Mouse (Mus musculus): ENCODE measurements around the gene Fam187a.

Gene Fam187a

GRCm38 (mm10) chr11:102884616-102885219, at the start of gene Fam187a:
Fam187a (plus strand) TSS chr11:102885169.
- in situ Hi-C loops (cut with MboI; ENCODE audit: low sequenced_read_pairs): no loop called here

GRCm38 (mm10) chr11:102835549-102835948, 49.4 kb upstream of the Fam187a start, which contains the start of gene Higd1b:
Higd1b (plus strand) TSS chr11:102835849.
- in situ Hi-C loops (cut with MboI; ENCODE audit: low sequenced_read_pairs): no loop called here

GRCm38 (mm10) chr11:102836146-102836545, 48.8 kb upstream of the Fam187a start:
- in situ Hi-C loops (cut with MboI; ENCODE audit: low sequenced_read_pairs): no loop called here

GRCm38 (mm10) chr11:102837385-102837784, 47.6 kb upstream of the Fam187a start:
- in situ Hi-C loops (cut with MboI; ENCODE audit: low sequenced_read_pairs): no loop called here

- in situ Hi-C loops (cut with MboI; ENCODE audit: low sequenced_read_pairs): no loop called here
Observed at GRCm38 (mm10) chr11:102838126-102838525, 46.8 kb upstream of the Fam187a start.

GRCm38 (mm10) chr11:102838616-102839150, 46.3 kb upstream of the Fam187a start:
- in situ Hi-C loops (cut with MboI; ENCODE audit: low sequenced_read_pairs): no loop called here

- in situ Hi-C loops (cut with MboI; ENCODE audit: low sequenced_read_pairs): no loop called here
Observed at GRCm38 (mm10) chr11:102845926-102846325, 39.0 kb upstream of the Fam187a start.

GRCm38 (mm10) chr11:102851883-102852282, 33.1 kb upstream of the Fam187a start:
- in situ Hi-C loops (cut with MboI; ENCODE audit: low sequenced_read_pairs): no loop called here

- in situ Hi-C loops (cut with MboI; ENCODE audit: low sequenced_read_pairs): no loop called here
Observed at GRCm38 (mm10) chr11:102853760-102854159, 31.2 kb upstream of the Fam187a start.

GRCm38 (mm10) chr11:102855941-102856340, 29.0 kb upstream of the Fam187a start:
- in situ Hi-C loops (cut with MboI; ENCODE audit: low sequenced_read_pairs): no loop called here

GRCm38 (mm10) chr11:102858951-102859350, 26.0 kb upstream of the Fam187a start:
- in situ Hi-C loops (cut with MboI; ENCODE audit: low sequenced_read_pairs): no loop called here

GRCm38 (mm10) chr11:102859933-102860332, 25.0 kb upstream of the Fam187a start:
- in situ Hi-C loops (cut with MboI; ENCODE audit: low sequenced_read_pairs): no loop called here

- in situ Hi-C loops (cut with MboI; ENCODE audit: low sequenced_read_pairs): no loop called here
Observed at GRCm38 (mm10) chr11:102864272-102864671, 20.7 kb upstream of the Fam187a start.

GRCm38 (mm10) chr11:102874801-102875334, 10.1 kb upstream of the Fam187a start:
- in situ Hi-C loops (cut with MboI; ENCODE audit: low sequenced_read_pairs): no loop called here

GRCm38 (mm10) chr11:102879558-102879957, 5.4 kb upstream of the Fam187a start:
- in situ Hi-C loops (cut with MboI; ENCODE audit: low sequenced_read_pairs): no loop called here

GRCm38 (mm10) chr11:102880585-102881313, 4.2 kb upstream of the Fam187a start, which contains the start of the genes Eftud2 and Ccdc103:
Eftud2 (minus strand) TSS chr11:102880985.
Ccdc103 (plus strand) TSS chr11:102881204.
- in situ Hi-C loops (cut with MboI; ENCODE audit: low sequenced_read_pairs): no loop called here

- in situ Hi-C loops (cut with MboI; ENCODE audit: low sequenced_read_pairs): no loop called here
Observed at GRCm38 (mm10) chr11:102881314-102882198, 3.4 kb upstream of the Fam187a start.

GRCm38 (mm10) chr11:102887433-102887832, 2.5 kb downstream of the Fam187a start:
- in situ Hi-C loops (cut with MboI; ENCODE audit: low sequenced_read_pairs): no loop called here

- in situ Hi-C loops (cut with MboI; ENCODE audit: low sequenced_read_pairs): no loop called here
Observed at GRCm38 (mm10) chr11:102888135-102888534, 3.2 kb downstream of the Fam187a start.

GRCm38 (mm10) chr11:102890096-102890495, 5.1 kb downstream of the Fam187a start:
- in situ Hi-C loops (cut with MboI; ENCODE audit: low sequenced_read_pairs): no loop called here
